Mouse (Mus musculus): ENCODE measurements at regions not wholly inside any gene's neighbourhood (a gene's known extent, or its start where the extent isn't known, plus 50 kb on each side); places are given as distances from the start of the nearest gene placed in this dataset.

DNA sequence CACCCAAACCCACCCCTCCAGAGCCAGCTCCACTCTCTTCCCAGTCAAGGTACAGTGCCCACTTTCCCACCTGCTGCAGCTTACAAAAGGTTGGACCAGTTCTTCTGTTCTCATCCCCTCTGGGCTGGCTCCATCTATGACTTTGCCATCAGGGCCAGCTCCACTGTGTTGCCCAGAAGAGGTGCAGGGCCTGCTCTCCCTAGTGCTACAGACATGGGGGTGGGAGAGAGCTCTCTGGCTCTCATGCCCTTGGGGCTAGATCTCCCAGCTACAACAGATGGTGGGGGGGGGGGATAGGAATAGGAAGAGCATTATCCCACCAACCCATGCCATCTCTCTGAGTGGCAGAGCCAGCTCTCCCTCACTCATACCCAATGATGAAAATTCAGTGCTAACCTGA, 219.6 kb upstream of the G2e3 start:
- no peak for DNase-seq (ENCODE audit: low spot score in 2 of 2)

- DNase-seq (ENCODE audit: low spot score in 2 of 2), result no peak
Observed at GRCm38 (mm10) chr12:51118781-51119180, 229.1 kb upstream of the G2e3 start.

DNA sequence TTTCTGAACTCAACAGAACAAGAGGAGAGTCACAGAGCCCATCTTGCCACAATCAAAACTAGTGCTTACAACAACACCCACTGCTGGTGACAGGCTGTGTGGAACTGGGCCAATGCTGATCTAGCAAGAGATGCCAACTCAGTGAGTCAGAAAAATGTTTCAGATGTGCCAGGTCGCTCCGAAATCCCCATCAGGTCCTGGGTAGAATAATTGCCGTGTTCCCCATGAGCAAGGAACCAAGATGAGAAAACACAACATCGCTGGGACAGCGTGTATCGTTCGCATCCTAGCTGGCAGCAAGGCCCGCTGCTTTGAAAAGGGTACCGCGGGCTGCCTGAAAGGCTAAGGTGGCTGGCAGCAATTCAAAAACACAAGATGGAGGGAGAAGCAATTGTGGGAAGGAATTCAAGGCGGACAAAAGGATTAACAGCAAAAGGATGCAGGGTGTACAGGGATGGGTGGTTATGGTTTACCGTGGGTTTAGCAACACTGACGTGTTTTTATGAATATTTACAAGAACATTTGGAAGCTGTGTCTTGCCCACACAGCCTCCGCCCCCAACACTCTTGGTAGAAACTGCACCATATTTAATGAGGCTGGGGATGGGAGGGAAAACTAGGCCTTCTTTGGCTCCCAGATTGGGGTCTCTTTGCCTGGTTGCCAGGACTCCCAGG, 229.7 kb upstream of the G2e3 start:
- no peak for DNase-seq (ENCODE audit: low spot score in 2 of 2)

GRCm38 (mm10) chr12:51117436-51118020, 230.3 kb upstream of the G2e3 start:
- DNase-seq (ENCODE audit: low spot score in 2 of 2), result no peak

DNA sequence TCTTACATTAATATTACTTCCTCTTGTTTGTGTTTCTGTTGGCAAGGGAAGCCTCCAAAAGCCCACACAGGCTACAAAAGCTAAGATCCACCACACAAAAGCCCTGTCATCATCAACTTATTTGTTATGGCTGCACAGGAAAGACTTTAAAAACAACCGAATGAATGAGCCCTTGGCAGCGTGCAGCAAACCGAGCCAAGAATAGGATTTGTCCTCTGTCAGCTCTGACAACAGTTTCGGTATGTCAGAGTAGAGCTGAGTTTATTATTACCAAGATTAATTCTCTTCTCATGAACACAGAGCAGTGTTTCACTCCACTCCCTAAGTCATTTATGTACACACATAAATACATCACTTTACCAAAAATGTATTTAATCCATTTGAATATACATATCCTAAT, 236.1 kb upstream of the G2e3 start:
- no peak for DNase-seq (ENCODE audit: low spot score in 2 of 2)

GRCm38 (mm10) chr12:51108044-51108443, 239.8 kb upstream of the G2e3 start:
- DNase-seq (ENCODE audit: low spot score in 2 of 2), result no peak

- no peak for DNase-seq (ENCODE audit: low spot score in 2 of 2)
Observed at GRCm38 (mm10) chr12:51103541-51104042, 244.3 kb upstream of the G2e3 start.

DNA sequence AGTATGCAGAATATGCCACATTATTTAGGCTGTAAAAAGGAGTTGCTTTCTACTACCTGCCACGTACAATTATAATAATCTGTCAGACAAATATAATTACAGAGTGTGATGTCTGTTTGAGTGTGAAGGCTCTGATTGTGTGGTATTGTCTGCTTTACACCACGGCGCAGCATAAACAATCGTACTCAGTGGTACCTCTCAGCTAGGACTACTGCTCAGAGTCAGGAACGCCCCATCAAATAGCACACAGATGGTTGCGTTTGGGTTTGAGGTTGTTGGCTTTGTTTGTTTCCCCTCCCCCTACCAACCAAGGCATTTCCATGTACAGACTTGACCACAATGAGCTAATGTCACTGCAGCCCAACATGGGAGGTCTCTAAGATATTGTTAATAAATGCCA, 246.2 kb upstream of the G2e3 start:
- no peak for DNase-seq (ENCODE audit: low spot score in 2 of 2)

- DNase-seq (ENCODE audit: low spot score in 2 of 2), result no peak
Observed at GRCm38 (mm10) chr12:51100868-51101267, 247.0 kb upstream of the G2e3 start.

GRCm38 (mm10) chr12:51095974-51096373, 251.9 kb upstream of the G2e3 start:
- no peak for DNase-seq (ENCODE audit: low spot score in 2 of 2)

- no peak for DNase-seq (ENCODE audit: low spot score in 2 of 2)
Observed at GRCm38 (mm10) chr12:51089324-51089723, 258.5 kb upstream of the G2e3 start.

GRCm38 (mm10) chr12:51081809-51082208, 266.1 kb upstream of the G2e3 start:
- DNase-seq (ENCODE audit: low spot score in 2 of 2), result no peak

GRCm38 (mm10) chr12:51073503-51073902, 274.4 kb upstream of the G2e3 start:
- no peak for DNase-seq (ENCODE audit: low spot score in 2 of 2)

- no peak for DNase-seq (ENCODE audit: low spot score in 2 of 2)
Observed at GRCm38 (mm10) chr12:51060931-51061330, 286.9 kb upstream of the G2e3 start.

GRCm38 (mm10) chr12:51058569-51058968, 289.3 kb upstream of the G2e3 start:
- DNase-seq (ENCODE audit: low spot score in 2 of 2), result no peak

DNA sequence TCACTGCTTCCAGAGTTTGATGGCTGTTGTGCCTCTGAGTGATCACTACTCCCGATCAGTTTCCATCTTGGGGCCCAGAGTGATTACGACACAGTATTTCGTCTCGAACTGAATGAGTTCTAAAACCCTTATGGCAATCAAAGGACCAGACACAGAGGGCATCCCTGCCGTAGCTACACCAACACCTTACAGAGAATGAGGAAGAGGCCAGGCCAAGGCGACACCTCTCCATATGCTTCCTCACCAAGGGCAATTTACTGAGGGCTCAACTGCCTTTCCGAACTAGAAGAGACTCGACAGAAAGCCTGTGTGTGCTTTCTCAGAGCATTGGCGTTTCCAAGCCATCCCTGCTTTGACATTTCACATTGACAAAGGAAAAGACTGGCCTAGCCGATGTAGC, 289.8 kb upstream of the G2e3 start:
- no peak for DNase-seq (ENCODE audit: low spot score in 2 of 2)

DNA sequence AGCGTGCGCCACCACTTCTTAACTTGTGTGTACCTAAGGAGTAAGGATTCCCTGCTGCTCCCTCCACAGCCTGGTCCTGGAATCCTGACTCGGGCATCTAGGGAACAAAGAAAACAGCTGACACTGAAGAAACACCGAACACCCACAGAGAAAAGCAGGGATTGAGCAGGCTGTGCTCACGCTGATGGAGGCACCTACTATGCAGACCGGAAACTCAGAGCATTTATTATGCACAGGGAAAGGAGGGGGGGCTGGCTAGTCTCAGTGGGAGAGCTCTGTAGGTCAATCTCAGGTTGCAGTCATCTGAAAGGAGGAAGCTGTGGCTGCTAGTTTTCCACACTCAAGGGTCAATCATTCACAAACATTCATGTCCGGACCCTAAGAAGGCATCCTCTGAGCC, 300.7 kb upstream of the G2e3 start:
- DNase-seq (ENCODE audit: low spot score in 2 of 2), result no peak

DNA sequence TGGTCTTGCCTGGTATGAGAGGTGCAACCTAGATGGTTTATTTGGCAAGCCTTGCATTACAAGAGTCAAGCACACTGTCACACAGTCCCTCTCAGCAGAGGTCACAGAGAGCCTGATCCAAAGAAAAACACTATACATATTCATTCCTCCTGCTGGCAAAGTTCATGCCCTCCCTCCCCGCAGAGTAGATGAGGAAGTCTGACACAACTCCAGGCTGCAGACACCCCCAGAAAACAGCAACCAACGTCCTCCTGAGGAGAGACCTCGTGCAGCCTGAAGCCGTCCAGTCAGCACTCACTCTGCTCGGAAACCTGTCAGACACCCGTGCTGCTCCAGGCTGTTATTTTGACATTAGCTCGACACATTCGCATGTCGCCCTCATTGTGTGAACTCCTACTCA, 302.4 kb upstream of the G2e3 start:
- no peak for DNase-seq (ENCODE audit: low spot score in 2 of 2)

DNA sequence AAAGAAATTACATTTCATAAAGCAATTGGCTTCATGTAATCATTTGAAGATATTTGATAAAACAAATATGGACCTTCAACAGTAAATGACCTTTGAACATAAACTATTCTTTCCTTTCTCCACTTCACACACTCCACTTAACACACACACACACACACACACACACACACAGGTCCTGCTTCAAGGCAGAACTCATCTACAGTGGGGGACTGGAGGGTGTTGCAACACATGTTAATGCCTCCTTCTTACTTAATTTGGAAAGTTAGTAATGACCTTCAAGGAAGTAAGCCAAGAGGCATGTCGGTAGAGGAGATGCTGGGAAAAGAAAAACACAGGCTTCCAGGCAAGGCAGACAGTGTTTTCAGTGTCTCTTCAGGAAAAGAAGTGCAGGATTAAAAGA, 302.8 kb upstream of the G2e3 start:
- DNase-seq (ENCODE audit: low spot score in 2 of 2), result no peak

- no peak for DNase-seq (ENCODE audit: low spot score in 2 of 2)
Observed at GRCm38 (mm10) chr12:51032193-51032592, 315.7 kb upstream of the G2e3 start.

- DNase-seq (ENCODE audit: low spot score in 2 of 2), result no peak
Observed at GRCm38 (mm10) chr12:51028601-51029174, 319.2 kb upstream of the G2e3 start.

GRCm38 (mm10) chr12:51026046-51026445, 321.8 kb upstream of the G2e3 start:
- no peak for DNase-seq (ENCODE audit: low spot score in 2 of 2)

- no peak for DNase-seq (ENCODE audit: low spot score in 2 of 2)
Observed at GRCm38 (mm10) chr12:51025531-51025930, 322.3 kb upstream of the G2e3 start.
